Comparison of ENCODE assay signal across 23 mouse cellular contexts in the genomic region with DNA sequence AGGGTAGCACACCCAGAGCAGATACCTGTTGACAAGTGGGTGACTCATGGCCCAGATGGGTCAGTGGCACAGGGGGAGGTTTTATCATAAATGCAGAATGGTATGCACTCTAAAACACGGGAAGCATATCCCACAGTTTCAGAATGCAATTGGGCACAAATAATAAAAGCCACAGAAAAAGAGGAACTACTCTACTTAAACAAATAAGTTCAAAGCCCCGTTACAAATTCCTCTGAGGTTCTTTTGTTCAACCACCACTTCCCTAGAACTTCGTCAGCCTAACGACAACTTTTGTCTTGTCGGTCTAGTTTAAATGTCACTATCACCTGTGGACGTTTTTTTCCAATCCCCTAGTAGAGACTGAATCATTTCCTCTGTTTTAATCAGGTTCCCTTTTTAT.
DNase-seq lines count a peak whose midpoint lies in the region; ATAC-seq and TF ChIP-seq lines count a peak whose summit lies in the region.
"Had no signal": no experiment of that assay in that cellular context is flagged by ENCODE, and none has a peak within 500 bp of the region (broad histone marks: within the 10 kb centered on the region; RNA-seq: fewer than 3 reads in every experiment).

No protein-coding gene starts in this region.

- TF ChIP-seq RAD21 in CH12.LX (IDR thresholded peaks at IDR 0.05; ENCODE audit: low read depth, low read length): no peak

- no peak for TF ChIP-seq CTCF in CH12.LX (conservative IDR thresholded peaks at IDR 0.05 in 1 of 2, IDR thresholded peaks at IDR 0.05 in 1 of 2; ENCODE audit: low read depth in 2 of 2, low read length in 2 of 2)

- peaks cover 0 to 9% of the 10 kb centered on the region in 2 experiments; a peak in 2 of 4 replicates for H3K4me1 ChIP-seq in CH12.LX (ENCODE audit: control insufficient read depth in 1 of 2, insufficient read depth in 2 of 2)
- H3K4me1 ChIP-seq in megakaryocyte, embryonic 14.5 days: peaks cover 7% of the 10 kb centered on the region
- H3K4me1 ChIP-seq: embryonic facial prominence, embryonic 15.5 days; forebrain, embryonic 10.5 days; hindbrain, embryonic 12.5 days had no signal

- no peak overlapping the region for H3K27ac ChIP-seq in CH12.LX (ENCODE audit: insufficient read depth, low read depth)
- H3K27ac ChIP-seq: embryonic facial prominence, embryonic 15.5 days; forebrain, embryonic 10.5 days; heart, embryonic 13.5 days; hindbrain, embryonic 12.5 days; hindbrain, postnatal 0 days had no signal

- no peaks in the 10 kb centered on the region for H3K36me3 ChIP-seq in CH12.LX (replicated peaks in 1 of 2; ENCODE audit: control insufficient read depth in 1 of 2, insufficient read depth in 1 of 2, low read length in 1 of 2)
- H3K36me3 ChIP-seq in megakaryocyte, embryonic 14.5 days (replicated peaks; ENCODE audit: low read length): no peaks in the 10 kb centered on the region
- H3K36me3 ChIP-seq: embryonic facial prominence, embryonic 15.5 days; forebrain, embryonic 10.5 days; heart, embryonic 13.5 days; hindbrain, embryonic 12.5 days had no signal

- dilution Hi-C loops in CH12.LX (cut with MboI; ENCODE audit: extremely low pct_ligation_motif_present, extremely low pct_unique_long_range_greater_than_20kb, low sequenced_read_pairs): no loop called here

- ATAC-seq in common myeloid progenitor, adult 5-6 weeks (replicated peaks; ENCODE audit: low read depth, poor library complexity, severe bottlenecking): peak; percentile 80
- ATAC-seq: CD4-positive, CD25-positive, alpha-beta regulatory T cell, adult 4 months; forebrain, embryonic 14.5 days; hindbrain, postnatal 0 days had no signal

- no peak overlapping the region; the same call in 1 of the 2 replicates for H3K9ac ChIP-seq in CH12.LX (ENCODE audit: insufficient read depth, low read depth)
- H3K9ac ChIP-seq: embryonic facial prominence, embryonic 15.5 days; heart, embryonic 13.5 days; hindbrain, embryonic 12.5 days had no signal

- H3K27me3 ChIP-seq in CH12.LX (replicated peaks): no peaks in the 10 kb centered on the region
- no peaks in the 10 kb centered on the region for H3K27me3 ChIP-seq in megakaryocyte, embryonic 14.5 days (replicated peaks)
- H3K27me3 ChIP-seq: embryonic facial prominence, embryonic 15.5 days; heart, embryonic 13.5 days; hindbrain, embryonic 12.5 days had no signal

- no peaks in the 10 kb centered on the region for H3K79me2 ChIP-seq in CH12.LX (replicated peaks; ENCODE audit: control insufficient read depth, extremely low read depth, insufficient read depth, poor library complexity, severe bottlenecking)

- no peak overlapping the region; the same call in 1 of the 2 replicates for H3K4me2 ChIP-seq in CH12.LX (ENCODE audit: insufficient read depth, low read depth, poor library complexity, severe bottlenecking)
- H3K4me2 ChIP-seq: embryonic facial prominence, embryonic 15.5 days; heart, embryonic 13.5 days; hindbrain, embryonic 12.5 days had no signal

- H3K4me3 ChIP-seq in CH12.LX (replicated peaks in 1 of 3; ENCODE audit: low read depth in 2 of 3, low read length in 2 of 3, poor library complexity in 1 of 3): no peak overlapping the region
- H3K4me3 ChIP-seq in megakaryocyte, embryonic 14.5 days (replicated peaks): peak overlapping the region; percentile 50
- H3K4me3 ChIP-seq: embryonic facial prominence, embryonic 15.5 days; erythroblast, embryonic 14.5 days; forebrain, embryonic 10.5 days; heart, embryonic 13.5 days; hindbrain, embryonic 12.5 days had no signal

- peak; percentile 95 for DNase-seq in 416B (ENCODE audit: low read depth)
- peak; percentile 40 for DNase-seq in CH12.LX (ENCODE audit: extremely low read depth)
- DNase-seq in frontal cortex, postnatal 25 days (ENCODE audit: low spot score in 2 of 2): no peak
- no peak for DNase-seq in embryo, embryonic 10 days (ENCODE audit: low spot score)
- DNase-seq in heart, adult 9 months (ENCODE audit: low spot score in 2 of 2): no peak
- DNase-seq: adrenal gland, adult 8-10 months; cerebellum, adult 11-12 months; cerebellum, adult 9-10 months; cerebellum, postnatal 25 days; embryo, embryonic 11 days; gastrocnemius, postnatal 14 days; heart, postnatal 36 days; kidney, adult 11 months had no signal

- in situ Hi-C loops in CH12.LX (cut with MboI; ENCODE audit: low pct_ligation_motif_present, low pct_unique_long_range_greater_than_20kb, low sequenced_read_pairs): no loop called here

- H3K9me3 ChIP-seq in CH12.LX (replicated peaks; ENCODE audit: low read length): no peaks in the 10 kb centered on the region
- no peaks in the 10 kb centered on the region for H3K9me3 ChIP-seq in megakaryocyte, embryonic 14.5 days
- H3K9me3 ChIP-seq: embryonic facial prominence, embryonic 15.5 days; forebrain, embryonic 10.5 days; heart, embryonic 13.5 days; hindbrain, embryonic 12.5 days had no signal

- TF ChIP-seq POLR2A in CH12.LX (IDR thresholded peaks at IDR 0.05; ENCODE audit: low read depth, low read length): no peak

- 0 out of 2 replicates have a peak, but pooled peaks have one; percentile 15 for TF ChIP-seq EP300 in CH12.LX (IDR thresholded peaks at IDR 0.05; ENCODE audit: low read length)

TF ChIP-seq in CH12.LX, 34 proteins besides CTCF, POLR2A, EP300 and RAD21:
- TF ChIP-seq CHD1 (IDR thresholded peaks at IDR 0.05; ENCODE audit: low read depth, low read length): no peak
- no peak for TF ChIP-seq UBTF (IDR thresholded peaks at IDR 0.05; ENCODE audit: low read depth, low read length)
- TF ChIP-seq ZNF384 (IDR thresholded peaks at IDR 0.05; ENCODE audit: low read depth, low read length): peak; percentile 8; the same call in 1 of the 2 replicates
- no peak for TF ChIP-seq MAX (IDR thresholded peaks at IDR 0.05; ENCODE audit: low read length)

Comparison
In these comparisons a context has a peak if more than half of its experiments do, and no peak if none do; other contexts are left out.
1. DNase-seq: peak in 416B (single experiment) and CH12.LX (single experiment); none in frontal cortex, postnatal 25 days (0 of 2), embryo, embryonic 10 days (single experiment) and heart, adult 9 months (0 of 2).